Mouse (Mus musculus) kidney, postnatal 36 days (tissue): ENCODE measurements around the gene Pcsk4.

Source experiments
- DNase-seq, 2 experiments: peaks; one replicate each; pipeline ENCODE4 v3.0.0; 2021 to 2022; ENCODE audit warnings: mixed read lengths in 2 of 2

Gene Pcsk4

DNA sequence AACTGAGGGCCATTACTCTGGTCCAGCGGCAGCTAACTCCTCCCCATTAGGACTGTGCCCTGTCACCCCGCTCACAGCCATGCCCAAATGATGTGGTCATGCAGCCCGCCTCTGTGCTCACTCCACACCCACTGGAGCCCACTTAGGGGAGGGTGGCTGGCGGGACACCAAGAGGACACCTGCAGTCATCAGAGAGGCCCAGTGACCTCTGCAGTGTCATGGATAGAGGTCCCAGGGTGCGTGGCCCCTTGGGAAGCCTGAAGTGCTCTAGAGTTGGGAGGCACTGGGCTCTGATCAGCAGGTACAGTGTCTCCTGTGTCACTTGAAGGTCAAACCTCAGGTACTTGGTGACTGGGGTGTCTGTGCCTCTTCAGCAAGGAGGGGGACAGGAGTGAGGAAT lies 32.5 kb downstream of the Pcsk4 start:
- no peak for DNase-seq

DNA sequence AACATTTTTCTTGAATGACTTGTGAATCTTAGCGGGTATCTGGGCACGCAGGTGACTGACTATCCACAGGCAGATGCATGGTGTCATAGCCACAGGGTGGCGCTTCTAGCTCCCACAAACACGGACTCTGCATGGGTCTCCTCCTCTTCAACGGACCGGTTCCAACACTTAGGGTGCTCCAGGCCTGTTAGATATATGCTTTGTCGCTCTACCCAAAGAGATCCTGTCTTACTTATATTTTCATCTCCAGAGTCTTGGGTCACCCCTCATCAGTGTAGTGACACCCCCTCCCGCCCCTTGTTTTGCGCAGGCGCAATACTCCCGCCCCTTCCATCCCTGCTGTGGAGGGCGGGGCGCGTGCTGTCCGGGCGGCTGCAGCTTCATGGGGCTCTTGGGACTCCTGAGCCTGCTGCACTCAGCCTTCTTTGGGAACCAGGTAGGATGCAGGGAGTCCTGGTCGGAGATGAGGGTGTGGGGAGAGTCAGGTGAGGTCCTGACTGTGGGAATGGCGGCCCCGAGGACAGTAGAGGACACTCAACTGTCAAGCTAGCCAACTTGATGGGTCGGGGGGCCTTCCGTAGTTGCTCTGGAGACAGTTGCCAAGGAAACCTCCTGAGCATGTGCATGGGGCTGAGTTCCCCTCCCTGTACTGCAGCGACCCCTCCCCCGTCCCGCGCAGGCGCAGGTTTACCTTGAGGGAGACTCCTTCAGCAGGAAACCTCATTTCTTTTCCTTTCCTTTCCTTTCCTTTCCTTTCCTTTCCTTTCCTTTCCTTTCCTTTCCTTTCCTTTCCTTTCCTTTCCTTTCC lies 33.5 kb downstream of the Pcsk4 start, which contains the start of gene Apc2:
Apc2 (plus strand) TSS at position 360 of the 808 bp plus-strand sequence.
- peak; percentile 72 to 84 for DNase-seq

DNA sequence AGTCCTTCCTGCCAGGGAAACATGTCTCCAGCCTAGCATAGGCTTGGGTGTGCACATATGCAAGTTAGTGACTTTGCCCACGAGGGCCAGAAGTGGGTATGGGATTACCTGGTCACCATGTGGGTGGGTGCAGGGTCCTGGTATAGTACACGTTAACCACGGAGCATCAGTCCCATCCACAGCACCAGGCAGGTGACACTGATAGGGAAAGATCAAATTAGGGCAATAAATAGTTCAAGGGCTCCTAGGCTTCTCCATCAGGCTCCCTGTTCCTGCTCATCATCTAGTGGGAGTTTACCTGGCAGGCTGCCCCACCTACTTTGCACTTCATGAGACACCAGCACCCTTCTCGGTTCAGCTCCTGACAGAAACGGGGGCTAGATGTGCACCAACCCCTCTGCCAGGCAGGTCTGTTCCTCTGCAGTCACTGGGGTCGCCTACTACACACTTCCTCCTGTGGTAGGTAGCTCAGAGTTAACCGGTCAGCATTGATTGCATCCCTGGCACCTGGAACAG lies 34.5 kb downstream of the Pcsk4 start:
- no peak for DNase-seq

DNA sequence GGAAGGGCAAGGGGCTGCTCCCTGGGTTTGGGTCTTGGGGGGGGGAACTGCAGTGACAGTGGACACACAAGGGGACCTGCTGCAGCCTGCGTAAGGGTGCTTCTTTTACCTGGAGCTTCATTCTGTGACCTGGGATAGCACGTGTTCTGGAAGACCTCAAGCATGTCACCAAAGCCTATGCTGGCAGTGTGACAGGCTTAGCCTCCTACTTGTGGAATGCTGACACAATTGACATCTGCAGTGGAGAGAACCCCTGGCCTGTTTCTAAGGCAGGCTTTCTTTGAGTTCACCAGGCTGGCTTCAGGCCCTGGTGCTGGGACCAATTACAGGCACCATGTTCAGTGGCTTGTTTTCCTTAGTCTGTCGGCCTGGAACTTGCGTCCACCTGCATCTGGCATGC lies 35.0 kb downstream of the Pcsk4 start:
- no peak for DNase-seq

DNA sequence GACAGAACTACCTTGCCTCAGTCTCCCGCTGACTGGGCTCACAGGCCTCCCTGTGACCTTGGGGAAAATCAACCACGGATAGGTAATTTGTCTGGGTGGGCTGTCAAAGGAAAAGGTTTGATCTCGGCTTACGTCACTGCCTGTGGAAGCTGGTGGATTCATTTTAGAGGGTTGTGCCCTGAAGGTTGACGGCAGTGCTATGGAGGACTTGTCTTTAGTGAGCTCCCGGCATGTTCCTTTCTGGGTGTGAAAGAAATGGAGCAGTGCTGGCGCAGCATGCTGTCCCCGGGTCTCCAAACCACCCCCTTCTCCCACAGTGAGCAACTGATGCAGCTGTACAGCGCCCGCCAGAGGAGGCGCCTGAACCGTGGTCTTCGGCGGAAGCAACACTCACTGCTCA lies 36.0 kb downstream of the Pcsk4 start:
- no peak for DNase-seq

DNA sequence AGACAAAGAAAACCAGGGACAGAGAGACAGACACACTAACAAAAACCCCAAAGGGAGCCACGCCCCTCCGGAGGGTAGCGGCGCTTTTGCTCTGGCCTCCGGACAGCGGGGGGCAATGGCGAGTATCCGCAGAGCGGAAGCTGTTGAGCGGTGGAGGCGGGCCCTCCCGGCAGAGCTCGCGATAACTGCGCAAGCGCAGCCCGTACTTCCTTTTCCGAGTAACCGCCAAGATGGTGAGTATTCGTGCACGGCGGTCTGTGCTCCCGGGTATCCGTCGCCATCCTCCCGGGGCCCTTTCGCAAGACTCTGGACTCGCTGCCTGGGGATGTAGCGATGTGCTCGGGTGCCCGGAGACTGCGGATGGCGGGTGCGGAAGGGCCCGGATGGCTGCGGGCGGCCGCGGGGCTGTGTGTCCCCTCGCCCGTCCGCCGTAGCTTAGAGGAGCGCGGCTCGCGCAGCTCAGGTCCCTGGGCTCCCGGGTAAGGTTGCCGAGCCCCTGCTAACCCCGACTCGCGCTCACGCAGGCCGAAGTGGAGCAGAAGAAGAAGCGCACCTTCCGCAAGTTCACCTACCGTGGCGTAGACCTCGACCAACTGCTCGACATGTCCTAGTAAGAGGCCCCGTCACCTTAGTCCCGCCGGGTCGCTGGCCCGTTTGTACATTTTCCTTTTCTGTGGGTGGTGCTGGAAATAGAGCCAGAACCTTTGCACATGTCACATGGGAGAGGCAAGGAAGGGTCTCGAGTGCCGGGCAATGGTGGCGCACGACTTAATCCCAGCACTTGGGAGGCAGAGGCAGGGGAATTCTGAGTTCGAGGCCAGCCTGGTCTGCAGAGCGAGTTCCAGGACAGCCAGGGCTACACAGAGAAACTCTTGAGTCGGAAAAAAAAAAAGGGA lies 36.8 kb downstream of the Pcsk4 start, which contains the start of gene Rps15:
Rps15 (plus strand) TSS at position 203 of the 896 bp plus-strand sequence.
- peak; percentile 96 to 97 for DNase-seq

DNA sequence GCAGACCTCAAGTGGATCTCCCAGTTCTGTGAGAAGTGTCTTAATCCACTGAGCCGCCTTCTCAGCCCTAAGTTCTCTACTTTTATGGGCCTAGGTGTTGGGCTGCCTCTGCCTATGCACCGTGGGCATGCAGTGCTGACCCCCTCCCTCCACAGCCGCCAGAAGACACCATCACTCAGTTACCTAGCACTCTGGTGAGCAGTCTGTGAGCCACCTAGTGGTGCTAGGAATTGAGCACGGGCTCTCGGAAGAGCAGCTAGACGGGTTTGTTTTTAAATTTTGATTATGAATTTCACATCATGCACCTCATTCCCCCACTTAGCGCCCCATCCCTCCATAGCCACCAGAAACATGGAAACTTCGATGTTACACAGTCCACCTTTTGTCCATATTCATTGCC lies 40.6 kb downstream of the Pcsk4 start:
- peak in 1 of 2 experiments; percentile 39 for DNase-seq

GRCm38 (mm10) chr10:80288097-80288496 lies 41.2 kb downstream of the Pcsk4 start:
- no peak for DNase-seq

DNA sequence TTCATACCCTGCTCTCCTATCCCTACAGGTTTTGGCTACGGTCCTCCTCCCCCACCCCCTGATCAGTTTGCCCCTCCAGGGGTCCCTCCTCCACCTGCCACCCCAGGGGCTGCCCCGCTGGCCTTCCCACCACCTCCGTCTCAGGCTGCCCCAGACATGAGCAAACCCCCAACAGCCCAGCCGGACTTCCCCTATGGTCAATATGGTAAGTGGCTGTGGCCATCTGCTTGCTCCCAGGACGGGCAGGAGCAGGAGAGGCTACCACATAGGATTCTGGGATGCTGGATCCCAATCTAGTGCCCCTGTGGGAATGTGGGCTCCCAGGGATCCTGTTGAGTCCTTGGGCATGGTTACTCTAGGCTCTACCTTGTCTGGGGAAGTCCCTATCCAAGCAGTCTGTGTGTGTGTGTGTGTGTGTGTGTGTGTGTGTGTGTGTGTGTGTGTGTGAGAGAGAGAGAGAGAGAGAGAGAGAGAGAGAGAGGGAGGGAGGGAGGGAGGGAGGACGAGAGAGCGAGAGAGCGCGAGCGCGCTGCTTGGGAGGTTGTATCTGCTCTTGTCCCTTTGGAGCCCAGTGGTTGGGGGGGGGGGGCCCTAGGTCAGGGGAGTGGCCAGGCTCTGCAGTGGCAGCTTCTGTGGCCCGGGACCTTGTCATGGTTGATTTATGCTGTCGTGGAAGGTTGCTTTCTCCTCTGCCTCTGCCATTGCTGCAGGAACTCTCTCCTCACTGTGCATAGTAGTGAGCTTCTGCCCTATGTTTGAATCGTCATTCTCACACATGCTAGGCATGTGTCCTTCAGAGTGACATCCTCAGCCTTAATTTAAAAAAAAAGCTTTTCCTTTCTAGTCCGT lies 43.9 kb downstream of the Pcsk4 start:
- no peak for DNase-seq

GRCm38 (mm10) chr10:80282481-80283441 lies 46.5 kb downstream of the Pcsk4 start:
- no peak for DNase-seq

GRCm38 (mm10) chr10:80281921-80282371 lies 47.4 kb downstream of the Pcsk4 start:
- DNase-seq: peak; percentile 81 to 84

- DNase-seq: peak; percentile 87 to 94
These were observed 48.0 kb downstream of the Pcsk4 start for GRCm38 (mm10) chr10:80281304-80281703.

DNA sequence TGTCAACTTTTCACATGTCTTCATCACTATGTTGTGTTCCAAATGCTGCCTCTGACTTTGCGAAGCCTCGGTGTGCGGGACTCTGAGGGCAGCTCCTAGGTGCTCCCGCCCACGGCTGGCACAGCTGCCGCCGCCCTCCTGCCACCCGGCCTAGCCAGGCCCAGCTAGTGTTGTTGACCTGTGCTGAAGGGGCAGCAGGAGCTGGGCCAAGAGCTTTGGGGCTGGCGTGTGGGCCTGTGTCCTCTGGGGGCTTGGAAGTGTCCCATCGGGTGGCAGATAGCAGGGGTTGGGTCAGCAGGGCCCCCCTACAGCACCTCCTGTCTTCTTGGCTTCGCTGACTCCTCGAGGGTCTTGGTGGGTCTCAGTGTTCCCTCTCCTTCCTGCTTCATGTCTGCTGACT lies 50.0 kb downstream of the Pcsk4 start:
- no peak for DNase-seq

GRCm38 (mm10) chr10:80278390-80278789 lies 50.9 kb downstream of the Pcsk4 start:
- DNase-seq: no peak

- DNase-seq: no peak
These were observed 53.1 kb downstream of the Pcsk4 start for GRCm38 (mm10) chr10:80276238-80276637.

GRCm38 (mm10) chr10:80273847-80274246 lies 55.5 kb downstream of the Pcsk4 start:
- DNase-seq: no peak

GRCm38 (mm10) chr10:80271870-80272585 lies 57.3 kb downstream of the Pcsk4 start:
- no peak for DNase-seq
